In genomic region chr11:4121691-4122090, GRCm38 (mm10) we compare ENCODE assay signal across 1 mouse cellular context.
TF ChIP-seq lines count a peak whose summit lies in the region.

No protein-coding gene starts in this region.

TF ChIP-seq in CH12.LX, 34 proteins besides CTCF, POLR2A, EP300 and RAD21:
- TF ChIP-seq JUND (conservative IDR thresholded peaks at IDR 0.05; ENCODE audit: low read depth, low read length) (no peak), ZKSCAN1 (IDR thresholded peaks at IDR 0.05; ENCODE audit: borderline replicate concordance, low read depth, low read length) (no peak), TCF12 (IDR thresholded peaks at IDR 0.05; ENCODE audit: low read depth, low read length) (no peak), MEF2A (IDR thresholded peaks at IDR 0.05; ENCODE audit: borderline replicate concordance, low read depth, low read length) (no peak), MYC (IDR thresholded peaks at IDR 0.05; ENCODE audit: low read depth, low read length) (no peak), SMC3 (IDR thresholded peaks at IDR 0.05; ENCODE audit: low read depth, low read length) (no peak), NRF1 (IDR thresholded peaks at IDR 0.05; ENCODE audit: low read depth, low read length) (no peak), SIN3A (IDR thresholded peaks at IDR 0.05; ENCODE audit: low read length) (no peak), TBP (conservative IDR thresholded peaks at IDR 0.05; ENCODE audit: low read depth, low read length) (no peak), RCOR1 (conservative IDR thresholded peaks at IDR 0.05; ENCODE audit: low read depth, low read length) (no peak), MXI1 (IDR thresholded peaks at IDR 0.05; ENCODE audit: low read depth, low read length) (no peak), MAFK (IDR thresholded peaks at IDR 0.05; ENCODE audit: insufficient replicate concordance, low read length) (no peak), PAX5 (IDR thresholded peaks at IDR 0.05; ENCODE audit: low read length) (no peak), BHLHE40 (IDR thresholded peaks at IDR 0.05; ENCODE audit: low read depth, low read length) (no peak), ELF1 (IDR thresholded peaks at IDR 0.05; ENCODE audit: low read depth, low read length) (no peak), NELFE (IDR thresholded peaks at IDR 0.05; ENCODE audit: low read depth, low read length) (no peak), IRF4 (IDR thresholded peaks at IDR 0.05; ENCODE audit: low read depth, low read length) (no peak)
TF ChIP-seq in CH12.LX: peak in this region for 0.
